Mouse (Mus musculus) lung, embryonic 14.5 days (tissue): Measurements from ENCODE around the gene Cuta. TPM values are rescaled to one million over a fixed set of nuclear protein-coding genes. Genes with fewer than 3 reads are reported as not detected.
"Not testable (repeated sequence)": the region's sequence is repeated elsewhere in the genome, so short reads cannot be mapped to it uniquely, and the experiment has no call there.

Source experiments
- ATAC-seq: fragments of 200-750 bp; cut with Nextera tagmentation; 2 replicates; pipeline ENCODE4 v1.8.0; 2017; ENCODE audit warnings: mild to moderate bottlenecking, moderate TSS enrichment, moderate library complexity; ENCODE audit not compliant: insufficient read depth
- DNase-seq: peaks from one replicate; pipeline ENCODE4 v3.0.0-alpha.2; 2015
- H3K27ac ChIP-seq: fragments of 300-500 bp; sonication (generic); 2 replicates; pipeline ENCODE4 v1.5.1; 2014; ENCODE audit warnings: low read depth, mild to moderate bottlenecking, moderate library complexity
- H3K27me3 ChIP-seq: fragments of 300-500 bp; sonication (generic); 2 replicates; pipeline ENCODE4 v1.6.1; 2014; ENCODE audit warnings: low read length, control low read depth; ENCODE audit not compliant: insufficient read depth
- H3K36me3 ChIP-seq: fragments of 300-500 bp; sonication (generic); 2 replicates; pipeline ENCODE4 v1.6.1; 2014; ENCODE audit warnings: control low read depth; ENCODE audit not compliant: insufficient read depth
- H3K4me1 ChIP-seq: fragments of 300-500 bp; sonication (generic); 2 replicates; pipeline ENCODE4 v1.6.1; 2014; ENCODE audit warnings: antibody characterized with exemption, control low read depth; ENCODE audit not compliant: insufficient read depth
- H3K4me2 ChIP-seq: fragments of 300-500 bp; sonication (generic); 2 replicates; pipeline ENCODE4 v1.6.1; 2014; ENCODE audit warnings: mild to moderate bottlenecking
- H3K4me3 ChIP-seq: fragments of 300-500 bp; sonication (generic); 2 replicates; pipeline ENCODE4 v1.5.1; 2014; ENCODE audit warnings: low read depth, low read length
- H3K9ac ChIP-seq: fragments of 300-500 bp; sonication (generic); 2 replicates; pipeline ENCODE4 v1.6.1; 2014
- H3K9me3 ChIP-seq: fragments of 300-500 bp; sonication (generic); 2 replicates; pipeline ENCODE4 v1.6.1; 2016; ENCODE audit warnings: low read depth, low read length, control low read depth
- CTCF ChIP-seq: IDR thresholded peaks from 2 replicates; pipeline ENCODE4 v1.5.1; 2016; ENCODE audit warnings: antibody characterized with exemption, low read depth
- WGBS: fragments of 180-500 bp; shearing (Covaris S2); extraction: QIAGEN DNeasy Blood & Tissue Kit; methylation state at CpG from one replicate; pipeline ENCODE4 v1.1.7; 2014; 5-methylcytosine and 5-hydroxymethylcytosine counted together
- polyA plus RNA-seq: library from polyadenylated mRNA; unstranded; fragments of >200 nt; fragmentation: Nextera tagmentation; extraction: Ambion mirVana; gene quantifications from 2 replicates; pipeline ENCODE4 v1.2.1, GENCODE M21; 2014

Gene Cuta
- polyA plus RNA-seq, 1 experiment from 2014 or later: 163 TPM

GRCm38 (mm10) chr17:26918343-26918742 lies 21.0 kb downstream of the Cuta start:
- H3K4me2 ChIP-seq: peak overlapping the region; percentile 64
- 0 out of 2 replicates have a peak, but pooled peaks cover 3% of the 10 kb centered on the region for H3K4me1 ChIP-seq
- peaks cover 17% of the 10 kb centered on the region for H3K36me3 ChIP-seq
- DNase-seq: no peak
- H3K9ac ChIP-seq: peak overlapping the region; percentile 70
- no peak overlapping the region for H3K27ac ChIP-seq
- H3K27me3 ChIP-seq: no peaks in the 10 kb centered on the region
- TF ChIP-seq CTCF: no peak
- no peaks in the 10 kb centered on the region for H3K9me3 ChIP-seq
- peak overlapping the region; percentile 65 for H3K4me3 ChIP-seq
- 63% methylated on average over 2 of the region's 2 CpGs for WGBS
- ATAC-seq: no peak

- DNase-seq, H3K27me3 ChIP-seq, ATAC-seq, H3K9me3 ChIP-seq, H3K4me1 ChIP-seq: not testable (repeated sequence)
- WGBS: 2% methylated on average over 12 of the region's 12 CpGs
- Histone ChIP-seq H3K9ac (peak overlapping the region; percentile 70), H3K4me3 (peak overlapping the region; percentile 65), H3K27ac (peak overlapping the region; percentile 58; the same call in 1 of the 2 replicates), H3K36me3 (peaks cover 17% of the 10 kb centered on the region), H3K4me2 (peak overlapping the region; percentile 64)
These were observed 21.8 kb downstream of the Cuta start for GRCm38 (mm10) chr17:26917560-26917959.

- under 1% methylated on average over 72 of the region's 72 CpGs for WGBS
- ATAC-seq (peak; percentile 99), DNase-seq (peak; percentile 100)
- Histone ChIP-seq H3K27ac (peak within 1 kb of the TSS; percentile 58; the same call in 1 of the 2 replicates), H3K4me2 (peak within 1 kb of the TSS; percentile 64), H3K9me3 (no peaks in the 10 kb centered on the region), H3K4me3 (peak within 1 kb of the TSS; percentile 65), H3K36me3 (peaks cover 17% of the 10 kb centered on the region), H3K27me3 (no peaks in the 10 kb centered on the region), H3K4me1 (0 out of 2 replicates have a peak, but pooled peaks cover 3% of the 10 kb centered on the region), H3K9ac (peak within 1 kb of the TSS; percentile 70)
- TF ChIP-seq CTCF: peak; percentile 100
These were observed 22.5 kb downstream of the Cuta start, which contains the start of gene Kifc5b for GRCm38 (mm10) chr17:26916711-26917482. TSS of gene Kifc5b (plus strand) at chr17:26917091.

GRCm38 (mm10) chr17:26915248-26915647 lies 24.1 kb downstream of the Cuta start:
- TF ChIP-seq CTCF: no peak
- no peak for DNase-seq
- 52% methylated on average over 1 of the region's 1 CpGs for WGBS
- H3K4me2 ChIP-seq: no peak overlapping the region
- no peak overlapping the region for H3K27ac ChIP-seq
- no peaks in the 10 kb centered on the region for H3K9me3 ChIP-seq
- 0 out of 2 replicates have a peak, but pooled peaks cover 1% of the 10 kb centered on the region for H3K36me3 ChIP-seq
- H3K4me3 ChIP-seq: no peak overlapping the region
- H3K4me1 ChIP-seq: 0 out of 2 replicates have a peak, but pooled peaks cover 3% of the 10 kb centered on the region
- H3K9ac ChIP-seq: no peak overlapping the region
- no peaks in the 10 kb centered on the region for H3K27me3 ChIP-seq
- ATAC-seq: no peak

GRCm38 (mm10) chr17:26907506-26907905 lies 31.9 kb downstream of the Cuta start:
- H3K27me3 ChIP-seq, H3K9ac ChIP-seq, ATAC-seq, H3K9me3 ChIP-seq, H3K4me2 ChIP-seq, H3K4me3 ChIP-seq, DNase-seq, H3K27ac ChIP-seq, H3K4me1 ChIP-seq, H3K36me3 ChIP-seq: not testable (repeated sequence)
- WGBS: 89% methylated on average over 14 of the region's 15 CpGs

- no peaks in the 10 kb centered on the region for H3K4me1 ChIP-seq
- H3K27me3 ChIP-seq: no peaks in the 10 kb centered on the region
- DNase-seq (no peak), ATAC-seq (no peak)
- WGBS: 51% methylated on average over 5 of the region's 5 CpGs
- no peak overlapping the region for H3K4me2 ChIP-seq
- H3K4me3 ChIP-seq: no peak overlapping the region
- no peaks in the 10 kb centered on the region for H3K36me3 ChIP-seq
- no peak overlapping the region for H3K27ac ChIP-seq
- no peak for TF ChIP-seq CTCF
- H3K9me3 ChIP-seq: no peaks in the 10 kb centered on the region
- H3K9ac ChIP-seq: no peak overlapping the region
These were observed 35.0 kb downstream of the Cuta start for GRCm38 (mm10) chr17:26904320-26904719.

GRCm38 (mm10) chr17:26900916-26901315 lies 38.5 kb downstream of the Cuta start:
- Histone ChIP-seq H3K27ac (no peak overlapping the region), H3K27me3 (no peaks in the 10 kb centered on the region; the same call in 1 of the 2 replicates), H3K4me2 (no peak overlapping the region), H3K9ac (no peak overlapping the region), H3K4me3 (no peak overlapping the region), H3K4me1 (no peaks in the 10 kb centered on the region), H3K9me3 (no peaks in the 10 kb centered on the region), H3K36me3 (no peaks in the 10 kb centered on the region)
- DNase-seq: no peak
- no peak for ATAC-seq
- 73% methylated on average over 6 of the region's 6 CpGs for WGBS
- no peak for TF ChIP-seq CTCF
